Mouse (Mus musculus) gastrocnemius, adult 2 months (tissue): ENCODE data around the gene Rnf225. TPM values are rescaled to one million over a fixed set of nuclear protein-coding genes. Genes with fewer than 3 reads are reported as not detected.
A peak's percentile ranks its signal among the peaks of the same experiment; 100 is the strongest.
"Not testable (repeated sequence)": the region's sequence is repeated elsewhere in the genome, so short reads cannot be mapped to it uniquely, and the experiment has no call there.

Experiments used
- DNase-seq: peaks from one replicate; pipeline ENCODE4 v3.0.0; 2022
- H3K27ac ChIP-seq: fragments of 200-600 bp; 2 replicates; pipeline ENCODE4 v1.8.1; 2022; ENCODE audit warnings: mild to moderate bottlenecking
- H3K4me3 ChIP-seq: fragments of 200-600 bp; 2 replicates; pipeline ENCODE4 v1.8.1; 2022; ENCODE audit warnings: mild to moderate bottlenecking, moderate library complexity
- CTCF ChIP-seq: fragments of 200-600 bp; IDR thresholded peaks from 2 replicates; pipeline ENCODE4 v1.8.1; 2022; ENCODE audit warnings: antibody characterized with exemption, mild to moderate bottlenecking, moderate library complexity
- intact Hi-C: fragments of 180-260 bp; cut with DNase I; formaldehyde crosslinking; loops from one replicate; pipeline ENCODE4 v1.15.1; 2025
- total RNA-seq, 2 experiments: library from RNA; stranded (reverse); gene quantifications; 2 replicates each; pipeline ENCODE4 v1.2.3; 2021

The Rnf225 gene
- total RNA-seq, 2 experiments from 2014 or later: 0.31 to 0.81 TPM

DNA sequence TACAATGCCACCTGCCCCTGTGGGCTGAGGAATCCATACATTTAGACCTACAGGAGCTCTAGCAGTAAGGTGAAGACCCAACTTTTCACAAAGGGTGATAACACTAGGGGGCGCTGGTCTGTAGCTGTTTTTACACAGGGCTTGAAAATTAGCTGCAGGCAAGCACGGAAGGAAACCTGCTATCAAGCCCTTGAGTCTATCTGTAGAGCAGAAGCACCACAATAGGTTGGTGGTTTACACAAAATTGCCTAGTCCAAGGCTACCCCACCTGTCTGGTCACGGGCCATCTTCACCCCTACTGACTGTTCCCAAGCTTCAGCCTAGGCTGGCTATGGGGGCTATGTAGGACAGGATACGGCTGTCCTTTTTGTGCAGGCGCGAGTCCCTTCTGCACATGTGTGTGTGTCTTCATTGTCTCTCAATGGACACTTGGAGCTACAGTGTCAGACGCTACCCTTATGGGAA lies 17.7 kb upstream of the Rnf225 start:
- peak; percentile 79 for TF ChIP-seq CTCF
- peak; percentile 77 for DNase-seq
- intact Hi-C loops: loop anchor here (10.0 kb wide), 1 partner anchor 365 kb away; the partner anchor contains the start of genes Lig1 and Zswim9
- Histone ChIP-seq H3K27ac (peak overlapping the region; percentile 95), H3K4me3 (peak overlapping the region; percentile 81)

DNA sequence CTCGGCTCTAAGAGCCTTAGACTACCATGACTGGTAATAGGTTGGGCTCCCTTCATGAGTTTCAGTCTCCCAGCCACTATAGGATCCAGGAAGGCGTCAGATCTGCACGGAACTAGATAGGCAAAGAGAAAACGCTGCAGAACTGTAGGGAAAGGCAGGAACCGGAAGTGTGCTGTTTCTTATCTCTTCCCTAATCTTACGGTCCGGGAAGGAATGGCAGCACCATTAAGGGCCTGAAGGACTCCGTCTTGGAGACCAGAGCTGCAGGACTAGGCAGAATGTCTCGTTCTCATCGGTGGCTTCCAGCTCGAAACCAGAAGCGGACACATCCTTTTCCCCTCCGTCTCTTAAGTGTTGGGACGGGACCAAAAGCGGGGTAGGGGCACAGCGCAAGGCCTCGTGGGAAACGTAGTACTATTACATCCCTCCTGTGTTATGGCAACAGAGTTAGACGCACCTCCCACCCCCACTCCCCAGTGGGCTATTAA lies 17.0 kb upstream of the Rnf225 start:
- peak overlapping the region; percentile 81 for H3K4me3 ChIP-seq
- intact Hi-C loops: loop anchor here (1.0 to 5.0 kb wide), 2 partner anchors 99 to 137 kb away; no protein-coding TSS in a partner anchor
- DNase-seq: peak; percentile 65
- H3K27ac ChIP-seq: peak overlapping the region; percentile 95
- no peak for TF ChIP-seq CTCF

DNA sequence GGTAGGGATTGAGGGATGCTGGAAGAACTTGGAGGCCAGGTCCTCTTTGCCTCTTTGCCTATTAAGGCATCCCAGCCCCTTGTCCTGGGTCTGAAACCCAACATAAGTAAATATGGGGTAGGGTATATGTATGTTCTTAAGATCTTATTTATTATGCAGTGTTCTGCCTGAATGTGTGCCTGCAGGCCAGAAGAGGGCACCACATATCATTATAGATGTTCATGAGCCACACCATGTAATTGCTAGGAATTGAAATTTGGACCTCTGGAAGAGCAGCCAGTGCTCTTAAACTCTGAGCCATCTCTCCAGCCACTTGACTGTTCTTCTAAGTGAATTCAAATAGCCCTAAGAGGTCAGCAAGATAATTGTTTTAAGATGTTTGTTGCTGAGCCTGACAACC lies 13.7 kb upstream of the Rnf225 start:
- no peak overlapping the region for H3K27ac ChIP-seq
- intact Hi-C loops: loop anchor here (5.0 kb wide), 1 partner anchor 134 kb away; no protein-coding TSS in a partner anchor
- TF ChIP-seq CTCF: peak; percentile 51

DNA sequence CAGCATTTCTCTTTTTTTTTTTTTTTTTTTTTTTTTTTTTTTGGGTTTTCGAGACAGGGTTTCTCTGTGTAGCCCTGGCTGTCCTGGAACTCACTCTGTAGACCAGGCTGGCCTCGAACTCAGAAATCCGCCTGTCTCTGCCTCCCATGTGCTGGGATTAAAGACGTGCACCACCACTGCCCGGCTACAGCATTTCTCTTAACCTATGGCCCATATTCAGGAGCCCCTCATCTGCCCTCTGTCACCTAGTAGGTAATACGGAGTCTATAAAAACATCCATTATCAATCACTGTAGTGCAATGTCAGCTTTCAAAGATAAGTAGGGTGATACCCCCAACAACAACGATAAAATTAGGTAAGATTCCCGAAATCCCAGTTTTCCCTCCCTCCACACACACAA lies 6.7 kb upstream of the Rnf225 start:
- not testable (repeated sequence) for H3K4me3 ChIP-seq, DNase-seq, H3K27ac ChIP-seq
- intact Hi-C loops: loop anchor here (5.0 kb wide), 3 partner anchors 42 to 443 kb away; partner anchors contain the start of genes Ube2m and Zfp606

More for the DNA sequence above, 13.7 kb upstream of the Rnf225 start:
- no peak for DNase-seq
- H3K4me3 ChIP-seq: no peak overlapping the region

DNA sequence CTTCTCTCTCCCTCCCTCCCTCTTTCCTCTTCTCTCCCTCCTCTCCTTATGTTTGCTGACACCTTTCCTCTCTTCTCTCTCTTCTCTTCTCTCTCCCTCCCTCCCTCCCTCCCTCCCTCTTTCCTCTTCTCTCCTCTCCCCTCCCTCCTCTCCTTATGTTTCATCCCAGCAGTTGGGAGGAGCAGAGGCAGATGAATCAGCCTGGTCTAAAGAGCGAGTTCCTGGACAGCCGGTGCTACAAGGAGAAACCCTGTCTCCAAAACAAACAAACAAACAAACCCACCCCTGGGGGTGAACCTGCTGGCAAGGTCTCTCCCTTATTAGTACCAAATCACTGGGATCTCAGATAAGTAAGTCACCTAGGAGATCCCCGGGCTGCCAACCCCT lies 5.9 kb upstream of the Rnf225 start:
- intact Hi-C loops: loop anchor here (5.0 kb wide), 3 partner anchors 41 to 444 kb away; partner anchors contain the start of genes Ube2m and Zfp606
- no peak for TF ChIP-seq CTCF
- peak overlapping the region; percentile 98 for H3K27ac ChIP-seq
- peak overlapping the region; percentile 86 for H3K4me3 ChIP-seq
- no peak for DNase-seq

DNA sequence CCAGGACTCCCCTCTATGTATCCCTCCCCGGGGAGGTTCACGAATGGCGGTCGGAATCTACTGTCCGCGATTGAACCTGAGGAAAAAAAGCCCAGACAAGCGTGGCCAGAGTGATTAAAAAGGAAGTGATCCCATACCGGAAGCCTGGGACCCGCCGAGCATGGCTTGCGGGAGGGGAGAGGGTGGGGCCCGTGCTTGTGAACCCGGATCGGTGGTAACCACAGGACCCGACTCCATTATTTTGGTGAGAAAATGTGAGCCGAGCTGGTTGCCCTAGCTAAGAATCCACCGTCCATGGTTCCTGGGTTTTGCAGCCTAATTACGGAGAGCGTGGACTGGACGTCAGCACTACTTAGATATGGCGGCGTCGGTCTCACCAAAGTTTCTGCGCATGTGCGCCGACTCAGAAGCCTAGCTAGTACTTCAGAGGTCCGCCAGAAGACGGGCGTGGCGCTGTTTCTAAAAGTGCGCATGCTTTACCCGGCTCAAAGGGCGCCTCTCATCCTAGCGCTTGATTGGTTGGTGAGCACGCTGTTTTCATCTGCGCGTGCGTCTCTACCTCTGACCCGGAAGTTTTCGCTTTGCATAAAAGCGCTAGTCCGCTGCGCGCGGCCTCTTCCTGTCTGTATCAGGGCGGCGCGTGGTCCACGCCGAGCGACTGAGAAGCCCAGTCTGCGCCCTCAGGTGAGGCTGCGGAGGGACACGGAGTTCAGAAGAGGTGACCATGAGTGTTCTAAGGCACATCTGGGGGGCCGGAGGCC lies 5.3 kb upstream of the Rnf225 start, which contains the start of gene Rps5:
Gene Rps5 (plus strand): TSS at position 586 of the 761 bp plus-strand sequence.
- TF ChIP-seq CTCF: peak; percentile 90
- Histone ChIP-seq H3K27ac (peak within 1 kb of the TSS; percentile 98), H3K4me3 (peak within 1 kb of the TSS; percentile 86)
- DNase-seq: peak; percentile 99
- intact Hi-C loops: loop anchor here (1.0 to 5.0 kb wide), 4 partner anchors 27 to 445 kb away; partner anchors contain the start of genes Ube2m and Zfp606

DNA sequence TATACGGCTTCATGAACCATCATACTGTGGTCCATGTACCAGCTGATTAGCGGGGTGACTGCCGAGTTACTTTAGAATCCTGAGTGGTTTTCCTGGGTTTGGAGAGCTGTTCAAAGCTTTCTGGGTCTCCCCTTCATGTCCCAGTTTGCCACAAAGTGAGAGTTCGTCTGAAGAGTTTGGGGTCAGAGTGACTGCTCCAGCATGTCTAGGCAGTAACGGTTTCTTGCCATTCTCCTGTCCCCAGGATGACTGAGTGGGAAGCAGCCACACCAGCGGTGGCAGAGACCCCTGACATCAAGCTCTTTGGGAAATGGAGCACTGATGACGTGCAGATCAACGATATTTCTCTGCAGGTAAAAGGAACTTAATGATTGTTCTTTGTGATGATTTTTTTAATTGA lies 4.5 kb upstream of the Rnf225 start:
- intact Hi-C loops: loop anchor here (1.0 to 5.0 kb wide), 4 partner anchors 27 to 445 kb away; partner anchors contain the start of genes Ube2m and Zfp606
- DNase-seq: no peak
- H3K4me3 ChIP-seq: peak overlapping the region; percentile 86
- no peak for TF ChIP-seq CTCF
- peak overlapping the region; percentile 98 for H3K27ac ChIP-seq

DNA sequence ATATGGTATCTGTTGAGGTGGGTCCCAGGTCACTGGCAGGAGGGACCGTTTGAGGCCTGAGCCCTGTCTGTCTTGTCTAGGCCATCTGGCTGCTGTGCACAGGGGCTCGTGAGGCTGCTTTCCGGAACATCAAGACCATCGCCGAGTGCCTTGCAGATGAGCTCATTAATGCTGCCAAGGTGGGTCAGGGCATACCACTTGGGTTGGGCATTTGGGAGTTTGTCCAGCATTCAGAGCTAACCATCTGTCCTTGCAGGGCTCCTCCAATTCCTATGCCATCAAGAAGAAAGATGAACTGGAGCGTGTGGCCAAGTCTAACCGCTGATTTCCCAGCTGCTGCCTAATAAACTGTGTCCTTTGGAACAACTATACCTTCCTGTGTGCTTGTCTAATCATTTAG lies 900 bp upstream of the Rnf225 start:
- Histone ChIP-seq H3K4me3 (no peak overlapping the region), H3K27ac (no peak overlapping the region)
- no peak for DNase-seq
- intact Hi-C loops: no loop called here
- TF ChIP-seq CTCF: no peak

DNA sequence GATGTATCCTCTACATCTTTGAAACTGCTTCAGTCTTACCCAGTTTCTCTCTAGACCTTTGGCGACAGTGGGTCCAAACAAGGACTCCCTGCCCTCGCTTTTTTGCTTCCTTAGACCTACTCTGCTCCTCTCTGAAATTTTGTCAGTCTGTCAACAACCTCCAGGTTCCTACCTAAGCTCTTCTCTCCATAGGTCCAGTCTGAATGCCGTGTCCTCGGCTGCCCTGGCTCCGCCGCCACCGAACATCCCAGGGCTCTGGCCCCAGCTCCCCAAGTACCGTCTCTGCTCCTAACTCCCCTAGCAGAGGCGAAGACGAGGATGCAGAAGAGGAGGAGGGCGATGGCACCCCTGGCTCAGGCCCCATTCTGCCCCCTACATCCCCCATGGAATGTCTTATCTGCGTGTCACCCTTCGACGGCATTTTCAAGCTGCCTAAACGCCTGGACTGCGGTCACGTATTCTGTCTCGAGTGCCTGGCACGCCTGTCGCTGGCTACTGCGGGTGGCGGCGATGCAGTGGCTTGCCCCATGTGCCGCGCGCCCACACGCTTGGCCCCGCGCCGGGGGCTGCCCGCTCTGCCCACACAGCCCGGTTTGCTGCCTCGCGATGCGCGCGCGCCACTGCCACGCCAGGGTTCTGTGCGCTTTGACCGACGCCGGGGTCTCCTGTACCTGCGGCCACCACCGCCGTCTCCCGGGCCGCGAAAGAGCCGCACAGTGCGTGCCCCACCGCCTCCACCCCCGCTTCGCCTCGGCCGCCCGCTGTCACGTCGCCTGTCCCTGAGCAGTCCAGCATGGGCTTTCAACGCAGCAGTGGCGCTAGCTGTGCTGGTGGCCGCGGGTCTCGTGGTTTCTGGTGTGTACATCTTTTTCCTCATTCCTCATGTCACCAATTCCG lies 725 bp downstream of the Rnf225 start:
- H3K4me3 ChIP-seq: peak overlapping the region; percentile 55
- TF ChIP-seq CTCF: no peak
- intact Hi-C loops: no loop called here
- peak; percentile 49 for DNase-seq
- no peak overlapping the region for H3K27ac ChIP-seq

DNA sequence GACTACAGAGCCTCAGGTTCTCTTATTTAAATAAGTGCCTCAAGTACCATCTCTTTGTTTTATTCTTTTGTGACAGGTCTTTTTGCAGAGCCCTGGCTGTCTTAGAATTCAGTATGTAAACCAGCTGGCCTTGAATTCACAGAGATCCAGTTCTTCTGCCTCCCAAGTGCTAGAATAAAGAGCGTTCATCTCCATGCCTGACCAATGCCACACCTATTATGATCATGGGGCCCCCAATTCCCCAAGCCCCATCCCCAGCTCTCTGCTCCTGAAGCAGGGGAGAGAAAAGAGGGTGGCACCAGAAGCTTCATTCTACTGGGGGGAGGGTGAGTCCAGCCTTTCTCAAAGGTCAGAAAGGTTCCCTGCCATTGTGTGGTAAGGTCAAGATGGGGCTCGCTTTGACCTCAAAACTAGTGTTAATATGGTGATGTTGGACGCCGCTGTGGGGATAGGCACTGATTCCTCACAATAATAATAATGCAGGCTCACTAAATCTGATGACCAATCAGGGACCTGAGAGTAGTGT lies 6.5 kb downstream of the Rnf225 start:
- DNase-seq: no peak
- no peak overlapping the region for H3K4me3 ChIP-seq
- intact Hi-C loops: no loop called here
- no peak overlapping the region for H3K27ac ChIP-seq
- no peak for TF ChIP-seq CTCF

DNA sequence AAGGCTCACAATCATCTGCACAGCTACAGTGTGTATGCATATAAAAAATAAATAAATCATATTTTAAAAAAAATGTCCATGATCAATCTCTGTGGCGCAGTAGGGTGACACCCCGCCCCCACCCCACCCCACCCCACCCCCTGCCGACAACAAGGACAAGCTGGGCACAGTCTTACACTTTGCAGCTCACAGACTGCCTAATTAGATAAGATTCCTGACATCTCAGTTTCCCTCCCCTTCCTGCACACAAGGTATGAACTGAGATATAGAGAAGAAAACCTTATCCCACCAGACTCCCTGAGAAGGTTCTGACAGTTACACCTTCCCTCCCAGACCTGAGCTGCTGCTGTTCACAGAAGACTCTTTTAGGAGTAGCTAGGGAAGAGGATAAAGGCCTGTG lies 7.6 kb downstream of the Rnf225 start:
- no peak for DNase-seq
- no peak overlapping the region for H3K27ac ChIP-seq
- no peak overlapping the region for H3K4me3 ChIP-seq
- intact Hi-C loops: no loop called here
- TF ChIP-seq CTCF: no peak

DNA sequence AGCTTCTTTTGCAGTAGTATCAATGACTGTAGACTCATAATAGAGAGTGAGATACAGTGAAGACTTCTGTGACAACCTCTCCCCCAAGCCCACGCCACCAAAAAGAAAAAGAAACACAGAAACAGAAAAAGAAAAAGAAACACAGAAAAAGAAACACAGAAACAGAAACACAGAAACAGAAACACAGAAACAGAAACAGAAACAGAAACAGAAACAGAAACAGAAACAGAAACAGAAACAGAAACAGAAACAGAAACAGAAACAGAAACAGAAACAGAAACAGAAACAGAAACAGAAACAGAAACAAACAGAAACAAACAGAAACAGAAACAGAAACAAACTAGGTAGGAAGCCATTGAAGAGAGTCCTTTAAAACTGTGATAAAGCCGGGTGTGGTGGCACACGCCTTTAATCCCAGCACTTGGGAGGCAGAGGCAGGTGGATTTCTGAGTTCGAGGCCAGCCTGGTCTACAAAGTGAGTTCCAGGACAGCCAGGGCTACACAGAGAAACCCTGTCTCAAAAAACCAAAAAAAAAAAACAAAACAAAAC lies 10.1 kb downstream of the Rnf225 start:
- H3K4me3 ChIP-seq, intact Hi-C loops, H3K27ac ChIP-seq, DNase-seq: not testable (repeated sequence)
